Mouse (Mus musculus): ENCODE data around the gene Krtap9-3. TPM values are rescaled to one million over a fixed set of nuclear protein-coding genes. Genes with fewer than 3 reads are reported as not detected.
"Not testable (repeated sequence)": the region's sequence is repeated elsewhere in the genome, so short reads cannot be mapped to it uniquely, and the experiment has no call there.

The Krtap9-3 gene
- polyA plus RNA-seq, 1 experiment from 2014 or later = not detected

DNA sequence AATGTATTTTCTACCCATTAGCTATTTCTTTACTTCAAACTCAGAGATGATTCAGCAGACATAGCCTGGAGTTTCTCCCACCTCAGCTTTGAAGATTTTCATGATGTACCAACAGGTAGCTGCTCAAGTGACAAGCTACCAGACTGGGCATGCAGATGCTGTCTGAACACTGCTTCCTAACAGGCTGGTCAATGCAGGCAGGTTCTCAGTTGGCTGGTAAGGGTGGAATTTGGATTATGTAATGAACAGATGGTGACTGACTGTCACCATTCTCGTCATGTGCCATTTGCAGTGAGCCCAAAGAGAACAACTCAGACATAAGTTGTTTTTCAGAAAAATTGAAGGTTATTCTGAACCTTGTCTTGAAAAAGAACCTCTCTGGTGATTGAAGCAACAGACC lies 11.2 kb upstream of the Krtap9-3 start:
- no peaks in the 10 kb centered on the region for H3K4me1 ChIP-seq
- no peaks in the 10 kb centered on the region for H3K27me3 ChIP-seq (ENCODE audit: low read depth, poor library complexity, severe bottlenecking)
- no peaks in the 10 kb centered on the region for H3K36me3 ChIP-seq
- H3K27ac ChIP-seq (replicated peaks) = no peak overlapping the region
- no peak for DNase-seq (ENCODE audit: low spot score)
- 79% methylated on average over 1 of the region's 1 CpGs for WGBS
- no peak overlapping the region for H3K4me3 ChIP-seq
- no peaks in the 10 kb centered on the region for H3K9me3 ChIP-seq (replicated peaks)

DNA sequence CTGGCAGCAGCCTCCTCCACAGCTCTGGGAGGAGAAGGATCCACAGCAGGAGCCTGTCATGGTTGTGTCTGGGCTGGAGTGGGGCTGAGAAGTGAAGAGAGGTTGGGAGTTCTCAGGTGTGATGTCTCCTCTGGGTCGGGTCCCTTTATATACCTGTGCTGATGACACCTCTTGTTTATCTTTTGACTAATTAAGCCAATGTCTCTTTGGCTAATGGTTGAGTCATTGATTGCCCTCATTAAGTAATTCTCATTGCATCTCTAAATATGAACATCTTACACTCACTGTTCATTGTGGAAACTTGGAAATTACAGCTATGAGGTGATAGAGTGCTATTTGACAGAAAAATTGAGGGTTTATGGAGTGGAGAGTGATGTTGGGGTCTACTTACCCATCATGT lies 5.3 kb upstream of the Krtap9-3 start, which contains the start of gene Gm11938:
Gene Gm11938 (minus strand): TSS at position 101 of the 400 bp plus-strand sequence.
- not testable (repeated sequence) for H3K36me3 ChIP-seq; H3K27ac ChIP-seq (replicated peaks); H3K4me3 ChIP-seq; H3K9me3 ChIP-seq (replicated peaks); H3K27me3 ChIP-seq (ENCODE audit: low read depth, poor library complexity, severe bottlenecking); H3K4me1 ChIP-seq; DNase-seq (ENCODE audit: low spot score)
- 76% methylated on average over 1 of the region's 1 CpGs for WGBS

DNA sequence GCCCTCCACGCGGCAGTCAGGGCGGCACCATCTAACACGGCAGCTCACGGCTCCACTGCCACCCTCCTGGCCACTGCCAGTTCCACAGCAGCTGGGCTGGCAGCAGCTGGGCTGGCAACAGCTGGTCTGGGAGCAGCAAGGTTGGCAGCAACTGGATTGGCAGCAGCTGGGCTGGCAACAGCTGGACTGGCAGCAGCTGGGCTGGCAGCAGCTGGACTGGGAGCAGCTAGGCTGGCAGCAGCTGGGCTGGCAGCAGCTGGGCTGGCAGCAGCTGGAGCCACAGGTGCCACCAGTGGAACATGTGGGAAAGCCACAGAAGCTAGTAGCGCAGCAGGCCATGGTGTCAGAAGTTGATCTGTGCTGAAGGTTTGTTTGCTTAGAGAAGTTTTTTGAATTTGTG lies 6.9 kb downstream of the Krtap9-3 start, which contains the start of gene Krtap1-3:
Gene Krtap1-3 (minus strand): TSS at position 359 of the 400 bp plus-strand sequence.
- Histone ChIP-seq H3K9me3 (replicated peaks) (no peaks in the 10 kb centered on the region), H3K27ac (replicated peaks) (no peak within 1 kb of the TSS), H3K27me3 (ENCODE audit: low read depth, poor library complexity, severe bottlenecking) (no peaks in the 10 kb centered on the region), H3K36me3 (no peaks in the 10 kb centered on the region), H3K4me1 (no peaks in the 10 kb centered on the region), H3K4me3 (no peak within 1 kb of the TSS)
- WGBS = 86% methylated on average over 6 of the region's 6 CpGs
- no peak for DNase-seq (ENCODE audit: low spot score)

DNA sequence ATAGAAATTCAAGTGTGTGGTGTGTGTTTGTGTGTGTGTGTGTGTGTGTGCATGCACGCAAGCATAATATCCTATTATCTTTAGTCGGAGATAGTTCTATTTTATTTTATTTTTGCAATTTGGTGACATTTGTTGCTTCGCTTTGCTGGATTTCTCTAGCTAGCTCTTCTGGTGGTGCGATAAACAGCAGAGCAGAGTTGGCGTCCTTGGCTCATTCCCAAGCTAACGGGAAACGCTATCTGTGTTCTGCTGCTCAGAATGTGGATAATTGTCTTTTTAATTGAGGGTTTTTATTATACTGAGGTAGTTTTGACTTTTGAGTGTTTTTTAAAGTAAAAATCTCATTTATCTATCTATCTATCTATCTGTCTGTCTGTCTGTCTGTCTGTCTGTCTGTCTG lies 12.8 kb downstream of the Krtap9-3 start:
- no peaks in the 10 kb centered on the region for H3K4me1 ChIP-seq
- H3K27ac ChIP-seq (replicated peaks) = no peak overlapping the region
- no peak for DNase-seq (ENCODE audit: low spot score)
- H3K36me3 ChIP-seq = no peaks in the 10 kb centered on the region
- no peaks in the 10 kb centered on the region for H3K27me3 ChIP-seq (ENCODE audit: low read depth, poor library complexity, severe bottlenecking)
- H3K4me3 ChIP-seq = no peak overlapping the region
- H3K9me3 ChIP-seq (replicated peaks) = no peaks in the 10 kb centered on the region
- 93% methylated on average over 7 of the region's 7 CpGs for WGBS

DNA sequence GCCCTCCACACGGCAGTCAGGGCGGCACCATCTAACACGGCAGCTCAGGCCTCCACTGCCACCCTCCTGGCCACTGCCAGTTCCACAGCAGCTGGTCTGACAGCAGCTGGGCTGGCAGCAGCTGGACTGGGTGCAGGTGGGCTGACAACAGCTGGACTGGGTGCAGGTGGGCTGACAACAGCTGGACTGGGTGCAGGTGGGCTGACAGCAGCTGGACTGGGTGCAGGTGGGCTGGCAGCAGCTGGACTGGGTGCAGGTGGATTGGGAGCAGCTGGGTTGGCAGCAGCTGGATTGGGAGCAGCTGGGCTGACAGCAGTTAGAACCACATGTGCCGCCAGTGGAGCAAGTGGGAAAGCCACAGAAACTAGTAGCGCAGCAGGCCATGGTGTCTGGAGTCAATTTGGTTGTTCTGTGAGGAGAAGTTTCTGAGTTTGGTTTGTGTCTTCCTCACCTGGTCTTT lies 14.6 kb downstream of the Krtap9-3 start, which contains the start of gene Krtap1-4:
Gene Krtap1-4 (minus strand): TSS at position 410 of the 460 bp plus-strand sequence.
- H3K9me3 ChIP-seq (replicated peaks) = no peaks in the 10 kb centered on the region
- H3K27me3 ChIP-seq (ENCODE audit: low read depth, poor library complexity, severe bottlenecking) = no peaks in the 10 kb centered on the region
- DNase-seq (ENCODE audit: low spot score) = no peak
- no peak within 1 kb of the TSS for H3K4me3 ChIP-seq
- H3K27ac ChIP-seq (replicated peaks) = no peak within 1 kb of the TSS
- no peaks in the 10 kb centered on the region for H3K4me1 ChIP-seq
- 87% methylated on average over 5 of the region's 5 CpGs for WGBS
- H3K36me3 ChIP-seq = no peaks in the 10 kb centered on the region

DNA sequence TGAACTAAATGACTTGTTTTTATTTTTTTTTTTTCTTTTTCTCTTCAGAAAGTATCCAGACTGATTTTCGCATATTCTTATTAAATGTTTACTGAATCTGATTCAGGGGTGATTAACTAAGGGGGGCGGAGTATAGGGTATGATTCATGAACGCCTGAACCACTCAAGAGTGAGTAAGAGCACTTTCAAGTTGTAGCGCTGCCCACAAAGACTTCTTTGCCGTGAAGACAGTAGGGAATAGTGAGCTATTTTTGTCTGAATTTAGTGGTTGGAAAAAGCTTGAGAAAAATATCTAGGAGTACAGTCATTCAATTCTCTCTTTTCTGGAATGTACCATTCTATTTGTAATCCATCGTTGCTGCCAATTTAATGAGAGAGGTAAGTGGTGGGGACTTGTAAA lies 16.3 kb downstream of the Krtap9-3 start:
- Histone ChIP-seq H3K36me3 (no peaks in the 10 kb centered on the region), H3K4me3 (no peak overlapping the region), H3K4me1 (no peaks in the 10 kb centered on the region), H3K27ac (replicated peaks) (no peak overlapping the region), H3K27me3 (ENCODE audit: low read depth, poor library complexity, severe bottlenecking) (no peaks in the 10 kb centered on the region), H3K9me3 (replicated peaks) (no peaks in the 10 kb centered on the region)
- WGBS = 90% methylated on average over 6 of the region's 6 CpGs
- DNase-seq (ENCODE audit: low spot score) = no peak

DNA sequence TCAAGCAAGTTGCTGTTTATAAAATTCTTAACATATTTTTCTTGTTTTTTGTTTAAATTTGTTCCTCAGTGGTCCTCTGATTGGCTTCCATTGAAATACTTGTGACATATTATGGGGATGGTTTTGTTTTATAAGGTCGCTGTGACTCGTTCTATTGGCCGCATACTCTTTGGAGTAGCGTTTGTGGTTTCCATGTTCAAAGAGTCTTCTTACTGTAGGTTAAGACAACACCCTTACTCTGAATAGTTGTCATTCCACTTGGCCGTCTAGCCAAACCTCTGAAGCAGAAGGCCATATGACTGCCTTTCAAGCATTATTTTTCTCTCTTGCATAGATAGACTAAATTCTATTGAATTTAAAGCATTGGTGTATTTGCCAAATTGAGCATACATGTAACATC lies 16.9 kb downstream of the Krtap9-3 start:
- Histone ChIP-seq H3K4me3 (no peak overlapping the region), H3K27ac (replicated peaks) (no peak overlapping the region), H3K4me1 (no peaks in the 10 kb centered on the region), H3K36me3 (no peaks in the 10 kb centered on the region), H3K27me3 (ENCODE audit: low read depth, poor library complexity, severe bottlenecking) (no peaks in the 10 kb centered on the region), H3K9me3 (replicated peaks) (no peaks in the 10 kb centered on the region)
- 93% methylated on average over 5 of the region's 5 CpGs for WGBS
- no peak for DNase-seq (ENCODE audit: low spot score)

DNA sequence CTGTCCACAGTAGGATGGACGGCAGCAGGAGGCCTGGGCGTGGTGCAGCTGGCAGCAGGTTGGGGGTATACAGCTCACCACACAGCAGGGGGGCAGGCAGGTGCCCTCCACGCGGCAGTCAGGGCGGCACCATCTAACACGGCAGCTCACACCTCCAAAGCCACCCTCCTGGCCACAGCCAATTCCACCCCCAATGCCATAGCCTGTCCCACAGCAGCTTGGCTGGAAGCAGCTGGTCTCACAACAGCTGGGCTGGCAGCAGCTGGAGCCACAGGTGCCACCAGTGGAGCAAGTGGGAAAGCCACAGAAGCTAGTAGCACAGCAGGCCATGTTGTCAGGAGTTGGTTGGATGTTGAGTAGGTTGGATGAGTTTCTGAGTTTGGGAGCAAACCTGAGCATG lies 17.3 kb downstream of the Krtap9-3 start, which contains the start of gene Krtap1-5:
Gene Krtap1-5 (minus strand): TSS at position 381 of the 400 bp plus-strand sequence.
- no peak for DNase-seq (ENCODE audit: low spot score)
- H3K27me3 ChIP-seq (ENCODE audit: low read depth, poor library complexity, severe bottlenecking) = no peaks in the 10 kb centered on the region
- H3K4me1 ChIP-seq = no peaks in the 10 kb centered on the region
- no peak within 1 kb of the TSS for H3K4me3 ChIP-seq
- WGBS = 83% methylated on average over 6 of the region's 6 CpGs
- H3K36me3 ChIP-seq = no peaks in the 10 kb centered on the region
- H3K9me3 ChIP-seq (replicated peaks) = no peaks in the 10 kb centered on the region
- no peak within 1 kb of the TSS for H3K27ac ChIP-seq (replicated peaks)

DNA sequence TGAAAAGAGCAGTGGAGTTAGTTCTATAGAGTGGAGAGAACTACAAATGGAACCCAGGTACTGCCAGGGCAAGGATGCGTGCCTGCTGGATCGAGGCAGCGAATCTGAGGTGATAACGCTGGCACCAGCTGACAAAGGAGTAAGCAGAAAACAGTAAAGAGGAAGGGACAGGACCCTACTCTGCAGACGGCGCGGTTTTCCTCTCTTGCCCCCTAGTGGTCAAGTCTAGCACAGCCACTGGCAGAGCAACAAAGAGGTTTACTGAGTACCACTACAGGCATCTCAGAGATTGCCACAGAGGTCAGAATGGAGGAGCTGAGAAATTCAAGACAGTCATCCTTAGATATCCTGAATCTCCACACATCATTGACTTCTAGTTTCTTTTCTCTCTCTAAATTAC lies 23.8 kb downstream of the Krtap9-3 start:
- Histone ChIP-seq H3K9me3 (replicated peaks) (no peaks in the 10 kb centered on the region), H3K36me3 (no peaks in the 10 kb centered on the region), H3K27ac (replicated peaks) (no peak overlapping the region), H3K27me3 (ENCODE audit: low read depth, poor library complexity, severe bottlenecking) (no peaks in the 10 kb centered on the region), H3K4me1 (peaks cover 15% of the 10 kb centered on the region), H3K4me3 (peak overlapping the region; percentile 12; the same call in 1 of the 2 replicates)
- DNase-seq (ENCODE audit: low spot score) = peak; percentile 83
- WGBS = 5% methylated on average over 7 of the region's 7 CpGs

DNA sequence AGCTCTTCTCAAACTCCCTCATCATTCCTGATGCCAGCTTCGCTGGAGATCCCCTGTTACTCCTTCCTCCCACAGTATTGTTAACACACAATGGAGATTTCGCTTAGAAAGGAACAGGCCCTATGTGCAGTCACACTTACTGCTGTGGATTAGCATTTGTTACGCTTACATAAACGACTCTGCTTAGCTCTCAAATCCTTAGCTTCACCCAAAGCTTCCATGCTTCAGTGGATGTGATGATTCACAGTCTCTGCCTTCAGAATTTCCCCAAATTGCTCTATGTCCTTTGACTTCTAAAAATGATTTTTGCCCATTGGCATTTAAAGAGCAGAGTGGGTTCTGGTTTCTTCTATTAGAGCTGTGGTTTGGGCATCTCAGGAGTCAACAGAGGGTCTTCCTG lies 24.7 kb downstream of the Krtap9-3 start:
- no peak for DNase-seq (ENCODE audit: low spot score)
- H3K36me3 ChIP-seq = no peaks in the 10 kb centered on the region
- no peak overlapping the region for H3K27ac ChIP-seq (replicated peaks)
- no peaks in the 10 kb centered on the region for H3K27me3 ChIP-seq (ENCODE audit: low read depth, poor library complexity, severe bottlenecking)
- no peaks in the 10 kb centered on the region for H3K9me3 ChIP-seq (replicated peaks)
- no peak overlapping the region for H3K4me3 ChIP-seq
- peaks cover 15% of the 10 kb centered on the region for H3K4me1 ChIP-seq
- 19% methylated on average over 4 of the region's 4 CpGs for WGBS

DNA sequence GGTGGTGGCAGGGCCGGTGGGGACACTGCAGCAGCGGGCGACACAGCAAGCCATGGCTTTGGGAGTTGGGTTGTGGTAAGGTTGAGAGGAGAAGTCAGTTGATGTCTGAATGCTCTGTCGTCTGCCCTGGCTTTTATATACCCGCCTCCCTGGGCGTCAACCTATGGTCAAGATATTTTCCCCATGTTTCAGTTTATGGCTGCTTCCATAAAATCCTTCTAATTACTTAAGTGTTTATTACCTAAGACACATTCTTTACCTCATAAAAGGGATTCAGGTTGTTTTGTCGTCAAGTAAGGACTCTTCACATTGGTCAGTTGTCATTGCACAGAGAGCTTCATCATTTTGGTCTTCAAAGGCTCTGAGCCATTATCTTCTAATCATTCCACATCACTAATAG lies 31.4 kb downstream of the Krtap9-3 start, which contains the start of gene Krtap3-1:
Gene Krtap3-1 (minus strand): TSS at position 101 of the 400 bp plus-strand sequence.
- Histone ChIP-seq H3K36me3 (no peaks in the 10 kb centered on the region), H3K4me3 (no peak within 1 kb of the TSS), H3K9me3 (replicated peaks) (no peaks in the 10 kb centered on the region), H3K4me1 (no peaks in the 10 kb centered on the region), H3K27ac (replicated peaks) (no peak within 1 kb of the TSS), H3K27me3 (ENCODE audit: low read depth, poor library complexity, severe bottlenecking) (no peaks in the 10 kb centered on the region)
- DNase-seq (ENCODE audit: low spot score) = no peak
- WGBS = 93% methylated on average over 7 of the region's 7 CpGs

DNA sequence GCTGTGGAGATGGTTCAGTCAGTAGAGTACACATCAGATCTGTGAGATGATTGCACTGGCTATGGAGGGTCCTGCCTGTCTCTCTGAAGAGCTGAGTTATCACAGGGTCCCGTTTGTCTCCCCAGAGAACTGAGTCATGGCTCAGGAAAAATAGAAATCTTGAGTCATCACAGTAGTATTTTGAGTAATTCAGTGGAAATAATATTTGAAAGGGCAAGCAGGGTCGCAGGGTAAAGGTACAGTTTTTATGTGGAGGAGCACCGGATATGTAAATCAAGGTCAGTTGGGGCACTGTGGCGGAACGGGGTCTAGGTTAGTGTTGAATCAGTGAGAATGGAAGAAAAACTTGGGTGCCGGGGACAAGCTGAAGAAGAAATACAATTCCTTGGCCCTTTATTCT lies 35.3 kb downstream of the Krtap9-3 start:
- DNase-seq (ENCODE audit: low spot score) = no peak
- H3K4me1 ChIP-seq = no peaks in the 10 kb centered on the region
- H3K36me3 ChIP-seq = no peaks in the 10 kb centered on the region
- H3K9me3 ChIP-seq (replicated peaks) = no peaks in the 10 kb centered on the region
- WGBS = 87% methylated on average over 6 of the region's 6 CpGs
- H3K27me3 ChIP-seq (ENCODE audit: low read depth, poor library complexity, severe bottlenecking) = no peaks in the 10 kb centered on the region
- no peak overlapping the region for H3K4me3 ChIP-seq
- no peak overlapping the region for H3K27ac ChIP-seq (replicated peaks)

DNA sequence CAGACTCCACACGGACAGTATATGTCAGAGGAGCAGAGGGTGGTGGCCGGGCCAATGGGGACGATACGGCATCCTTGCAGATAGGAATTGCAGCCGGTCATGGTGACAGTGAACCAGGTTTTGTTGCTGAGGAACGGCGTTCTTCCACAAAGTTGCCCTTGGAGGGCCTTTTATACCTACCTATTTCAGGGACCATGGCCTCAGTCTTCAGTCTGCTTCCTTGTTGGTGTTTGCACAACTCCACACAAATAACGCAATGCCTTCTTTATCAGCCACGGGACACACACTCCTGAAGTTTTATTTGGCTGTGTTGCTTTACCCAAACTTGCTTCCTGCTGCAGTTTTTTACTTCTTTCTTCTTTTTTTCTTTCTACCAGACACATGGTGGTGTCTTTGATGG lies 38.5 kb downstream of the Krtap9-3 start, which contains the start of gene Gm11939:
Gene Gm11939 (minus strand): TSS at position 101 of the 400 bp plus-strand sequence.
- H3K9me3 ChIP-seq (replicated peaks) = no peaks in the 10 kb centered on the region
- H3K4me3 ChIP-seq = no peak within 1 kb of the TSS
- no peak for DNase-seq (ENCODE audit: low spot score)
- no peaks in the 10 kb centered on the region for H3K27me3 ChIP-seq (ENCODE audit: low read depth, poor library complexity, severe bottlenecking)
- 91% methylated on average over 9 of the region's 9 CpGs for WGBS
- H3K27ac ChIP-seq (replicated peaks) = no peak within 1 kb of the TSS
- H3K36me3 ChIP-seq = no peaks in the 10 kb centered on the region
- H3K4me1 ChIP-seq = no peaks in the 10 kb centered on the region
